Mouse (Mus musculus): ENCODE results near the gene Gm36028. TPM values are rescaled to one million over a fixed set of nuclear protein-coding genes. Genes with fewer than 3 reads are reported as not detected.

Gm36028 gene
- not detected for polyA plus RNA-seq (2017; shearing (Covaris generic))

DNA sequence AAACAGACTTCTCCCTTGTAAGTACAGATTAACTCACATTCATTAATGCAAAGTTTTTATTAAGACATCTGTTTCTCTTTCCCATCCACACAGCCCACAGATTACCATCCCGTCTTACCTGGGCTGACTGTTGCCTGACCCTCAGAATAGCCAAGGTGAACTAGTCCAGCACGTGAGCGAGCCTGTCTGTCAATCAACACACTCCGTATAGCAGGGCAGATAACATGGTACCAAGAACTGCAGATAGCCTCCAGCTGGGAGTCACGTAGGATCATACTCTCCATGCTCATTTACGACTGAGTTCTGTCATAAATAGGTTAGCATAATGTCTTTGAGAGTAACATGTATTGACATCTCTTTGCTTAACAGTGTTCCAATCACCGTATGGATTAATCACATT, at the start of gene Gm36028:
TSS of gene Gm36028 (minus strand) at position 118 of the 400 bp plus-strand sequence.

DNA sequence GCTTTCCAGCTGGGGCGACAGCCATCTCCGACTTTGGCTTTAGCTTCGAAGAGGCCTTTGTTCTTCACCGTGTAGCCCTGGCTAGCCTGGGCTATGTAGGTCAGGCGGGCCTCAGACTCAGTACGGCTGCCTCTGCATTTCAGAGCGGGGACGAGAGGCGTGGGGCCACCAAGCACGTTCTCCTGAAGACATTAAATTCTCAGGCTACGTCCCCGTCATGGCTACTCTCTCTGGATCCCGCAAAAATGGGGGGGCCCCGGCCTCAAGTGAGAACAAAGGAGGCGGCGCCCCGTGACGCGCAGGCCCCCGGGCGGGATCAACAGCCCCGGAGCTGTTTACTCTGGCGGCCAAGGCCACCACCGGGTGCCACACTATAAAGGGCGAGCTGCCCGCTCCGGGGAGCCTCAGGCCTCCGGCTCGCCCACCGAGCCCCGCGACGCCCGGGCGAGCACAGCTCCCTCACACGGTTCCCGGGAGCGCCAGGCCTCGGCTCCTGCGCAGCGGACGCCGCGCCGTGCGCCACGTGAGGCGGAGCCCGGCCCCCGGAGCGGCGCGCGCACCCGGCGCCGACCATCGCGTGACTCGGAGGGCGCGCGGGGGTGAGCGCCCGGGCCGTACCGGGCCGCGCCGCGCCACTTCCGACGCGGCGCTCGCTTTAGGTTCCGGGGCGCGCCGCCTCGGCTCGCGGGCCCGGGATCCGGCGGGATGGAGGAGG, 7.0 kb upstream of the Gm36028 start, which contains the start of gene Lrrc58:
TSS of gene Lrrc58 (plus strand) at position 599 of the 715 bp plus-strand sequence.

Other genes with a start within 250 kb of the Gm36028 start
- 10 to 100 TPM; 58.3 to 65.6 TPM for gene Ndufb4, start 206.7 kb downstream of the Gm36028 start, polyA plus RNA-seq (2017; shearing (Covaris generic))
- gene Fstl1, start 84.3 kb downstream of the Gm36028 start, polyA plus RNA-seq (2017; shearing (Covaris generic)), result under 1 TPM; 0.10 to 0.93 TPM
- gene Lrrc58, start 7.2 kb upstream of the Gm36028 start, polyA plus RNA-seq (2017; shearing (Covaris generic)), result 10 to 100 TPM; 14.3 to 21.4 TPM
- under 1 TPM in 1 of 2 experiments, not detected in 1; 0.05 TPM for gene Gpr156, start 55.4 kb upstream of the Gm36028 start, polyA plus RNA-seq (2017; shearing (Covaris generic))
- gene Gsk3b, start 227.9 kb upstream of the Gm36028 start, polyA plus RNA-seq (2017; shearing (Covaris generic)), result 10 to 100 TPM; 57.6 to 59.2 TPM